Mouse (Mus musculus): ENCODE data around the gene 4930556J24Rik. TPM values are rescaled to one million over a fixed set of nuclear protein-coding genes. Genes with fewer than 3 reads are reported as not detected.
A peak's percentile ranks its signal among the peaks of the same experiment; 100 is the strongest.
"Not testable (repeated sequence)": the region's sequence is repeated elsewhere in the genome, so short reads cannot be mapped to it uniquely, and the experiment has no call there.

4930556J24Rik gene
- polyA plus RNA-seq (2016; fragmentation: Nextera tagmentation; extraction: Ambion mirVana), result 0.18 and 0.25 TPM in 2 replicates

DNA sequence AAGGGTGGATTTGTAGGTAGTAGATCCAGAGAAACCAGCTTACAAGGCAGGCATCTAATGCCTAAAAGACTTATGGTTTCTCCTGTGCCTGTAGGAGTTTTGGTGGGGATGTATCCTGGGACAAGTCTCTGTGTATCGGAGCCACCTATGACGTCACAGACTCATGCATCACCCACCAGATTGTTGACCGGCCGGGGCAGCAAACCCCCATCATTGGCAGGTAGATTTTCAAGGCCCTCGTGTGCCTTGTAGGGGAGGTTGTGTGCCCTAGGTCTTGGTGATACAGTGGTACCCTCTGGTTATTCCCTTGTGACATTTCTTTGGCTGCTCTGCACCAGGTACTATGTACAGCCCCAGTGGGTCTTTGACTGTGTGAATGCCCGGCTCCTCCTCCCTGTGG is at the start of gene 4930556J24Rik:
TSS of gene 4930556J24Rik (minus strand) at position 101 of the 400 bp plus-strand sequence.
- Histone ChIP-seq H3K36me3 (peaks cover 88% of the 10 kb centered on the region), H3K4me1 (no peaks in the 10 kb centered on the region), H3K27me3 (no peaks in the 10 kb centered on the region), H3K9ac (no peak within 1 kb of the TSS), H3K4me2 (replicated peaks) (no peak within 1 kb of the TSS), H3K4me3 (no peak within 1 kb of the TSS), H3K27ac (no peak within 1 kb of the TSS), H3K9me3 (no peaks in the 10 kb centered on the region)
- no peak for ATAC-seq (ENCODE audit: insufficient number of reproducible peaks, insufficient read depth, low FRiP score, low TSS enrichment)
- WGBS, result 97% methylated on average over 6 of the region's 6 CpGs

- ATAC-seq (ENCODE audit: insufficient number of reproducible peaks, insufficient read depth, low FRiP score, low TSS enrichment), result no peak
- no peak overlapping the region for H3K27ac ChIP-seq
- H3K4me3 ChIP-seq, result no peak overlapping the region
- H3K9ac ChIP-seq, result no peak overlapping the region
- no peaks in the 10 kb centered on the region for H3K36me3 ChIP-seq
- H3K27me3 ChIP-seq, result no peaks in the 10 kb centered on the region
- no peaks in the 10 kb centered on the region for H3K9me3 ChIP-seq
- H3K4me2 ChIP-seq (replicated peaks), result no peak overlapping the region
- WGBS, result 73% methylated on average over 2 of the region's 2 CpGs
- no peaks in the 10 kb centered on the region for H3K4me1 ChIP-seq
Observed at GRCm38 (mm10) chr11:4023321-4023720, 46.7 kb upstream of the 4930556J24Rik start.

- ATAC-seq (ENCODE audit: insufficient number of reproducible peaks, insufficient read depth, low FRiP score, low TSS enrichment); H3K4me2 ChIP-seq (replicated peaks); H3K27ac ChIP-seq; H3K27me3 ChIP-seq; H3K4me1 ChIP-seq; H3K36me3 ChIP-seq; H3K4me3 ChIP-seq; H3K9ac ChIP-seq; H3K9me3 ChIP-seq: not testable (repeated sequence)
- 90% methylated on average over 13 of the region's 13 CpGs for WGBS
Observed at GRCm38 (mm10) chr11:4022111-4022510, 45.5 kb upstream of the 4930556J24Rik start.

GRCm38 (mm10) chr11:4015796-4016195 is 39.2 kb upstream of the 4930556J24Rik start:
- not testable (repeated sequence) for H3K27me3 ChIP-seq; H3K9me3 ChIP-seq; H3K4me2 ChIP-seq (replicated peaks); H3K4me3 ChIP-seq; H3K9ac ChIP-seq; H3K4me1 ChIP-seq; ATAC-seq (ENCODE audit: insufficient number of reproducible peaks, insufficient read depth, low FRiP score, low TSS enrichment); H3K27ac ChIP-seq; H3K36me3 ChIP-seq
- WGBS, result 90% methylated on average over 14 of the region's 14 CpGs

DNA sequence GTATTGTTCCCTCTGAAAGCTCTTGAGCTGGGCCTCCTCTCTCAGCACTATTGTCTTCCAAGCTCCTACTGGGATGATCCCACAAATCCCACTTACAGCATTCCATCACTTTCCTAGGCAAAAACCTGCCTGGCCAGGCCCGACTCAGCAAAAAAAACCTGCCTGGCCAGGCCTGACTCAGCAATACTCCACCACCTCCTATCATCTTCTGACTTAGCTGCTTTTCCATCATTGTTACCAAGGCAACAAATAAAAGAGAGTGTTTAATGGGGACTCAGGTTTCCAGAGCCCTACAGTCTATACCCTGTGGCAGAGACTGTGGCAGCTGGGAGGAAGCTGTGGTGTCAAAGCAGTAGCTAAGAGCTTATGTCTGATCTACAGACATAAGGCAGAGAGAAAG is 36.0 kb upstream of the 4930556J24Rik start:
- Histone ChIP-seq H3K27me3 (no peaks in the 10 kb centered on the region), H3K4me2 (replicated peaks) (no peak overlapping the region), H3K9me3 (0 out of 2 replicates have a peak, but pooled peaks cover 4% of the 10 kb centered on the region), H3K4me1 (no peaks in the 10 kb centered on the region), H3K9ac (no peak overlapping the region), H3K36me3 (no peaks in the 10 kb centered on the region), H3K27ac (no peak overlapping the region), H3K4me3 (no peak overlapping the region)
- ATAC-seq (ENCODE audit: insufficient number of reproducible peaks, insufficient read depth, low FRiP score, low TSS enrichment), result no peak
- 65% methylated on average over 1 of the region's 1 CpGs for WGBS

DNA sequence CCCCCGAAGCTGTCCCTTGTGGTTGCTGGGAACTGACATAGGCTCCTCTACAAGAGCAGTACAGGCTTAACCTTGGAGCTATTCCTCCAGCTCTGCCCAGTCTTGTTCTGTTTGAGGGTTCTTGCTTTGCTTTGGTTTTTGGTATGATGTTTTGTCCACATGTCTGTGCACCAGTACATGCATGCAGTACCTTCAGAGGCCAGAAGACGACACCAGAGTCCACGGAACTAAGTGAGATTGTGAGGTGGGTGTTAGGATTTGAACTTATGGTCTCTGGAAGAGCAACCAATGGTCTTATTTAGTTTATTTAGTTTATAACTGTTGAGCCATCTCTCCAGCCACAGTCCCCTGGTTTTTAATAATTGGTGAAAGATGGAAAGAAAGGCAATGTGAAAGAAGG is 29.9 kb upstream of the 4930556J24Rik start:
- no peaks in the 10 kb centered on the region for H3K9me3 ChIP-seq
- H3K27ac ChIP-seq, result no peak overlapping the region
- H3K9ac ChIP-seq, result no peak overlapping the region
- no peak for ATAC-seq (ENCODE audit: insufficient number of reproducible peaks, insufficient read depth, low FRiP score, low TSS enrichment)
- no peaks in the 10 kb centered on the region for H3K36me3 ChIP-seq
- 85% methylated on average over 3 of the region's 3 CpGs for WGBS
- H3K4me2 ChIP-seq (replicated peaks), result no peak overlapping the region
- no peak overlapping the region for H3K4me3 ChIP-seq
- no peaks in the 10 kb centered on the region for H3K27me3 ChIP-seq
- no peaks in the 10 kb centered on the region for H3K4me1 ChIP-seq

- Histone ChIP-seq H3K9ac (no peak overlapping the region), H3K4me3 (no peak overlapping the region), H3K9me3 (no peaks in the 10 kb centered on the region), H3K27ac (no peak overlapping the region), H3K4me2 (replicated peaks) (no peak overlapping the region), H3K4me1 (no peaks in the 10 kb centered on the region), H3K27me3 (peaks cover 6% of the 10 kb centered on the region; the same call in 1 of the 2 replicates), H3K36me3 (no peaks in the 10 kb centered on the region)
- ATAC-seq (ENCODE audit: insufficient number of reproducible peaks, insufficient read depth, low FRiP score, low TSS enrichment), result no peak
- 62% methylated on average over 5 of the region's 5 CpGs for WGBS
Observed at GRCm38 (mm10) chr11:4005220-4005805, 28.7 kb upstream of the 4930556J24Rik start.

GRCm38 (mm10) chr11:4001603-4002002 is 25.0 kb upstream of the 4930556J24Rik start:
- WGBS, result 9% methylated on average over 5 of the region's 5 CpGs
- Histone ChIP-seq H3K27ac (no peak overlapping the region), H3K4me2 (replicated peaks) (no peak overlapping the region), H3K27me3 (peaks cover 41% of the 10 kb centered on the region), H3K4me3 (no peak overlapping the region), H3K9me3 (no peaks in the 10 kb centered on the region), H3K36me3 (no peaks in the 10 kb centered on the region), H3K9ac (no peak overlapping the region), H3K4me1 (peaks cover 6% of the 10 kb centered on the region; the same call in 1 of the 2 replicates)
- ATAC-seq (ENCODE audit: insufficient number of reproducible peaks, insufficient read depth, low FRiP score, low TSS enrichment), result no peak

DNA sequence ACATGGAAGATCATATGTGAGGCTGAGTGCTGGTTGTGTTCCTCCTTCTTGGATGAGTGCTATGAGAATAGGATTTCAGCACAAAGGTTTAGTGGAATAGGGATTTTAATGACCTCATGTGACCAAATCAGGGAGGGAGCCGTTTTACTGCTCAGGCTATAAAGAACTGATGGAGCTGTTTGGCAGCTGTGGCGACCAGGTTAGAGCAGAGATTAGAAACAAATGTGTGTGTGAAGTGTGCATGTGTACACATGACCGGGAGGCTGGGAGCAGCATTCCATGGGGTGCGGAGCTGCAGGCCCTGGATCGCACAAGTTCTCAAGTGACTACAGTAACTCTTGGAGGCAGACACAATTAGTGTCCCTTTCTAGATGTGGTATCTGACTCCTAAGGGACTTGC is 23.0 kb upstream of the 4930556J24Rik start:
- Histone ChIP-seq H3K4me3 (no peak overlapping the region), H3K27me3 (peaks cover 44% of the 10 kb centered on the region), H3K4me2 (replicated peaks) (no peak overlapping the region), H3K9ac (no peak overlapping the region), H3K4me1 (peaks cover 6% of the 10 kb centered on the region; the same call in 1 of the 2 replicates), H3K9me3 (no peaks in the 10 kb centered on the region), H3K36me3 (no peaks in the 10 kb centered on the region), H3K27ac (no peak overlapping the region)
- WGBS, result 49% methylated on average over 5 of the region's 5 CpGs
- no peak for ATAC-seq (ENCODE audit: insufficient number of reproducible peaks, insufficient read depth, low FRiP score, low TSS enrichment)

DNA sequence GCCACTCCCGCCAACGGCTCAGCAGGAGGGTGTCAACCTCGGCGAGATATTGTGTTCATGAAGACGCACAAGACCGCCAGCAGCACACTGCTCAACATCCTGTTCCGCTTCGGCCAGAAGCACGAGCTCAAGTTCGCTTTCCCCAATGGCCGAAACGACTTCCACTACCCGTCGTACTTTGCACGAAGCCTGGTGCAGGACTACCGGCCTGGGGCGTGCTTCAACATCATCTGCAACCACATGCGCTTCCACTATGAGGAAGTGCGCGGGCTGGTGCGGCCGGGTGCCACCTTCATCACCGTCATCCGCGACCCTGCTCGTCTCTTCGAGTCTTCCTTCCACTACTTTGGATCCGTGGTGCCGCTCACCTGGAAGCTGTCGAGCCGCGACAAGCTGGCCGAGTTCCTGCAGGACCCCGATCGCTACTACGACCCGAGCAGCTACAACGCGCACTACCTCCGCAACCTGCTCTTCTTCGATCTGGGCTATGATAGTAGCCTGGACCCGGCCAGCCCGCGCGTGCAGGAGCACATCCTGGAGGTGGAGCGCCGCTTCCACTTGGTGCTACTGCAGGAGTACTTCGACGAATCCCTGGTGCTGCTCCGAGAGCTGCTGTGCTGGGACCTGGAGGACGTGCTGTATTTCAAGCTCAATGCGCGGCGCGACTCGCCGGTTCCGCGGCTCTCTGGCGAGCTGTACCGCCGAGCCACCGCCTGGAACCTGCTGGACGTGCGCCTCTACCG is 21.6 kb upstream of the 4930556J24Rik start:
- Histone ChIP-seq H3K4me2 (replicated peaks) (peak overlapping the region; percentile 51), H3K36me3 (no peaks in the 10 kb centered on the region), H3K9me3 (no peaks in the 10 kb centered on the region), H3K9ac (no peak overlapping the region; the same call in 1 of the 2 replicates), H3K4me1 (peaks cover 6% of the 10 kb centered on the region; the same call in 1 of the 2 replicates), H3K27me3 (peaks cover 44% of the 10 kb centered on the region), H3K27ac (no peak overlapping the region), H3K4me3 (peak overlapping the region; percentile 30)
- no peak for ATAC-seq (ENCODE audit: insufficient number of reproducible peaks, insufficient read depth, low FRiP score, low TSS enrichment)
- WGBS, result 6% methylated on average over 66 of the region's 66 CpGs

DNA sequence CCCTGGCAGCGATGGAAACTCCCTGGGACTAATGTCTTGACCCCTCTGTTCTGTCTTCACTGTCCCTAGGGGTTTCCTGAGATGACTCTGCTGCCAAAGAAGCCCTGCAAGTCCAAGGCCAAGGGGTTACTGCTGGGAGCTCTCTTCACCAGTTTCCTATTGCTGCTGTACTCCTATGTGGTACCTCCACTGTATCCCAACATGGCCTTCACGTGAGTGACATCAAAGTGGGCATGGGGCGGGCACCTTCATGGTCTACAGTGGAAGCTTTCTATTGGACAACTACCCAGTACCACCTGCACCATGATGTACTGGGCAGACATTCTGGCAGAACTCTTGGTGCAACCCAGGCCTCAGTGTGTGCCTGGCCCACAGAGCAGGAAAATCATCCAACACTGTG is 20.3 kb upstream of the 4930556J24Rik start:
- Histone ChIP-seq H3K36me3 (no peaks in the 10 kb centered on the region), H3K4me1 (peaks cover 6% of the 10 kb centered on the region; the same call in 1 of the 2 replicates), H3K4me2 (replicated peaks) (no peak overlapping the region), H3K9me3 (no peaks in the 10 kb centered on the region), H3K9ac (no peak overlapping the region), H3K4me3 (no peak overlapping the region), H3K27ac (no peak overlapping the region), H3K27me3 (peaks cover 44% of the 10 kb centered on the region)
- WGBS, result 83% methylated on average over 3 of the region's 3 CpGs
- ATAC-seq (ENCODE audit: insufficient number of reproducible peaks, insufficient read depth, low FRiP score, low TSS enrichment), result no peak

GRCm38 (mm10) chr11:3995511-3995910 is 18.9 kb upstream of the 4930556J24Rik start:
- Histone ChIP-seq H3K4me1 (peaks cover 6% of the 10 kb centered on the region; the same call in 1 of the 2 replicates), H3K9me3 (no peaks in the 10 kb centered on the region), H3K4me2 (replicated peaks) (no peak overlapping the region), H3K27me3 (peaks cover 40% of the 10 kb centered on the region), H3K4me3 (no peak overlapping the region), H3K36me3 (no peaks in the 10 kb centered on the region), H3K27ac (no peak overlapping the region), H3K9ac (no peak overlapping the region)
- 83% methylated on average over 5 of the region's 5 CpGs for WGBS
- ATAC-seq (ENCODE audit: insufficient number of reproducible peaks, insufficient read depth, low FRiP score, low TSS enrichment), result no peak
